Mouse (Mus musculus) stomach, embryonic 15.5 days (tissue): ENCODE data around the gene Cnnm1. TPM values are rescaled to one million over a fixed set of nuclear protein-coding genes. Genes with fewer than 3 reads are reported as not detected.
A peak's percentile ranks its signal among the peaks of the same experiment; 100 is the strongest.

Experiments
- ATAC-seq: fragments of 200-750 bp; cut with Nextera tagmentation; 2 replicates; pipeline ENCODE4 v1.8.0; 2017; ENCODE audit warnings: low read depth, moderate number of reproducible peaks, moderate TSS enrichment; ENCODE audit not compliant: insufficient read depth, low FRiP score
- H3K27ac ChIP-seq: fragments of 300-500 bp; sonication (generic); 2 replicates; pipeline ENCODE4 v1.5.1; 2015; ENCODE audit warnings: mild to moderate bottlenecking, inconsistent platforms
- H3K27me3 ChIP-seq: fragments of 300-500 bp; sonication (generic); replicated peaks from 2 replicates; pipeline ENCODE4 v1.6.1; 2015; ENCODE audit warnings: inconsistent platforms
- H3K36me3 ChIP-seq: fragments of 300-500 bp; sonication (generic); 2 replicates; pipeline ENCODE4 v1.6.1; 2015; ENCODE audit warnings: inconsistent platforms
- H3K4me1 ChIP-seq: fragments of 300-500 bp; sonication (generic); 2 replicates; pipeline ENCODE4 v1.6.1; 2015; ENCODE audit warnings: inconsistent platforms
- H3K4me2 ChIP-seq: fragments of 300-500 bp; sonication (generic); 2 replicates; pipeline ENCODE4 v1.6.1; 2015; ENCODE audit warnings: mild to moderate bottlenecking, inconsistent platforms
- H3K4me3 ChIP-seq: fragments of 300-500 bp; sonication (generic); replicated peaks from 2 replicates; pipeline ENCODE4 v1.5.1; 2015; ENCODE audit warnings: inconsistent platforms
- H3K9ac ChIP-seq: fragments of 300-500 bp; sonication (generic); 2 replicates; pipeline ENCODE4 v1.6.1; 2015; ENCODE audit warnings: inconsistent platforms
- H3K9me3 ChIP-seq: fragments of 300-500 bp; sonication (generic); 2 replicates; pipeline ENCODE4 v1.6.1; 2016; ENCODE audit warnings: inconsistent platforms
- WGBS: fragments of 180-500 bp; shearing (Covaris S2); methylation state at CpG from one replicate; pipeline ENCODE4 v1.1.7; 2015; 5-methylcytosine and 5-hydroxymethylcytosine counted together
- polyA plus RNA-seq: library from polyadenylated mRNA; unstranded; fragments of >200 nt; fragmentation: Nextera tagmentation; extraction: Ambion mirVana; gene quantifications from 2 replicates; pipeline ENCODE4 v1.2.1, GENCODE M21; 2015

Gene Cnnm1
- polyA plus RNA-seq, 1 experiment from 2014 or later, result 0.72 TPM

DNA sequence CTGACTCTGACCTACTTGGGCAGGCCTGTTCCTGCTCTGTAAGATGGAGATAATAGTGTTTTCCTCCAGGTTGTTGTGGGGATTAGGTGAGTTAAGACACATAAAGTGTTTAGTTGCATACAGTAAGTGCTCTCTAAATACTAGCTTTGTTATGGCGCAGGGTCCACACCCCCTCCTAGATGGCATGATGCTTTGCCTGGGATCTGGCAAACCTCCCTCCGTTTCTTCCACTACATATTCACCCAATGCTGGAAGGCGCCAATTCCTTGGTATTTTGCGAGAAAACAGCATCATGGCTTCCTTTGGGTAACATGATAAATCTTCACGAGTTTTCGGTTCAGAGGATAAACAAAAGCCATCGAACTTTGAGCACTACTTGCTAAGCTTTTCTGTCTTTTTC, 85.3 kb downstream of the Cnnm1 start:
- WGBS, result 83% methylated on average over 7 of the region's 7 CpGs
- no peaks in the 10 kb centered on the region for H3K9me3 ChIP-seq
- no peak overlapping the region for H3K27ac ChIP-seq
- peaks cover 14% of the 10 kb centered on the region; the same call in 1 of the 2 replicates for H3K4me1 ChIP-seq
- H3K4me3 ChIP-seq, result no peak overlapping the region
- no peak overlapping the region for H3K9ac ChIP-seq
- H3K4me2 ChIP-seq, result peak overlapping the region; percentile 75; the same call in 1 of the 2 replicates
- no peaks in the 10 kb centered on the region for H3K36me3 ChIP-seq
- H3K27me3 ChIP-seq, result no peaks in the 10 kb centered on the region
- no peak for ATAC-seq

GRCm38 (mm10) chr19:43526025-43526424, 85.8 kb downstream of the Cnnm1 start:
- H3K9ac ChIP-seq, result no peak overlapping the region
- no peak for ATAC-seq
- no peaks in the 10 kb centered on the region for H3K36me3 ChIP-seq
- H3K9me3 ChIP-seq, result no peaks in the 10 kb centered on the region
- no peak overlapping the region for H3K4me2 ChIP-seq
- no peak overlapping the region for H3K27ac ChIP-seq
- 86% methylated on average over 9 of the region's 9 CpGs for WGBS
- H3K4me1 ChIP-seq, result peaks cover 14% of the 10 kb centered on the region; the same call in 1 of the 2 replicates
- no peaks in the 10 kb centered on the region for H3K27me3 ChIP-seq
- H3K4me3 ChIP-seq, result no peak overlapping the region

DNA sequence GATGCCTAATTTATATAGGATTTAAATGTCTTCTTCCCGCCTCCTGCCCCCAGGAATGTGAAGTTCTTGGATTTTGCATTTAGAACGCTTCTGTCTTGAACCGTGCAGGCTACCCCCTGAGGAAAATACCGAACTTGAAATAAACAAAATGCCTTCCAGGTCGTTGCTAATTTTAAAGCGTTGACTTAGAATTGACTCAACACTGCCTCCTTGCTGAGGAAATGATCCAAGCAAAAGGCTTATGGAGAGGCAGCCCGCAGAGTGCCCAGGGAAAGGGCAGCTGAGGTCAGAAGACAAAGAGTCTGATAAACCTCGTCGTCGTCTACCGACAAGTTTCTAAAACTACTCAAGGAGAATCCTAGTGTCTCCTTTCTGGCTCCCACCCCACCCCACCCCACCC, 86.9 kb downstream of the Cnnm1 start:
- WGBS, result 11% methylated on average over 11 of the region's 11 CpGs
- Histone ChIP-seq H3K4me1 (peaks cover 14% of the 10 kb centered on the region; the same call in 1 of the 2 replicates), H3K27me3 (no peaks in the 10 kb centered on the region), H3K9me3 (no peaks in the 10 kb centered on the region), H3K36me3 (no peaks in the 10 kb centered on the region), H3K27ac (no peak overlapping the region), H3K4me2 (no peak overlapping the region), H3K9ac (no peak overlapping the region), H3K4me3 (no peak overlapping the region)
- no peak for ATAC-seq

DNA sequence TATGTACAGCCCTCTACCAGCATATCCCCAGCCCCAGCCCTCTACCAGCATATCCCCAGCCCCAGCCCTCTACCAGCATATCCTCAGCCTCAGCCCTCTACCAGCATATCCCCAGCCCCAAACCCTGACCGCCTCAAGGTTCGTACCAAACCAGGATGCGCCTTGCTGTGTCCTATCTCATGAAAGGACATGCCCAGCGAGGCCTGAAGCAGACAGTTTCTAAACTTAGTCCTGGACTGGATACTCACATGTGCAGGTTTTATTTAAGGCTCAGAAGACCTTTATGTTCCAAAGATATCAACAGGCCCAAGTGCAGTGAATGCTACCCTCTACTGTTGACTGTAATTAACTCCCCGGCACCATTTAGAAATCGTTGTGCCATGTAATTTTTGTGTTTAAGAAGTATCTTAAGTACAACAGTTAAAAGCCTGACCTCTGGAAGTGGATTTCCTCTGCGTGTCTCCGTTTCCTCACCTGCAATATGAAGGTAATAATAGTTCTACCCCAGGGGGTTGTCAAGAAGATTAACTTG, 87.9 kb downstream of the Cnnm1 start:
- Histone ChIP-seq H3K9ac (no peak overlapping the region), H3K27ac (no peak overlapping the region), H3K9me3 (no peaks in the 10 kb centered on the region), H3K4me2 (no peak overlapping the region), H3K36me3 (no peaks in the 10 kb centered on the region), H3K4me1 (peaks cover 14% of the 10 kb centered on the region; the same call in 1 of the 2 replicates), H3K4me3 (no peak overlapping the region), H3K27me3 (no peaks in the 10 kb centered on the region)
- WGBS, result 89% methylated on average over 8 of the region's 8 CpGs
- no peak for ATAC-seq

GRCm38 (mm10) chr19:43530197-43530770, 90.0 kb downstream of the Cnnm1 start:
- Histone ChIP-seq H3K9me3 (no peaks in the 10 kb centered on the region), H3K27ac (no peak overlapping the region), H3K9ac (no peak overlapping the region), H3K4me3 (peak overlapping the region; percentile 27; the same call in 1 of the 2 replicates), H3K4me2 (peak overlapping the region; percentile 58), H3K4me1 (0 out of 2 replicates have a peak, but pooled peaks cover 3% of the 10 kb centered on the region), H3K36me3 (no peaks in the 10 kb centered on the region), H3K27me3 (no peaks in the 10 kb centered on the region)
- peak; percentile 79 for ATAC-seq
- 1% methylated on average over 13 of the region's 13 CpGs for WGBS

- Histone ChIP-seq H3K27ac (no peak overlapping the region), H3K4me3 (no peak overlapping the region), H3K9me3 (no peaks in the 10 kb centered on the region), H3K27me3 (no peaks in the 10 kb centered on the region), H3K9ac (no peak overlapping the region), H3K4me1 (no peaks in the 10 kb centered on the region), H3K36me3 (no peaks in the 10 kb centered on the region), H3K4me2 (no peak overlapping the region)
- WGBS, result 23% methylated on average over 12 of the region's 12 CpGs
- ATAC-seq, result no peak
These were observed 90.7 kb downstream of the Cnnm1 start for GRCm38 (mm10) chr19:43530921-43531320.

GRCm38 (mm10) chr19:43535372-43535771, 95.1 kb downstream of the Cnnm1 start:
- H3K4me1 ChIP-seq, result no peaks in the 10 kb centered on the region
- no peak overlapping the region for H3K9ac ChIP-seq
- 90% methylated on average over 3 of the region's 3 CpGs for WGBS
- H3K4me3 ChIP-seq, result no peak overlapping the region
- H3K9me3 ChIP-seq, result no peaks in the 10 kb centered on the region
- ATAC-seq, result no peak
- H3K4me2 ChIP-seq, result no peak overlapping the region
- H3K36me3 ChIP-seq, result no peaks in the 10 kb centered on the region
- no peaks in the 10 kb centered on the region for H3K27me3 ChIP-seq
- no peak overlapping the region for H3K27ac ChIP-seq

GRCm38 (mm10) chr19:43546337-43547117, 106.3 kb downstream of the Cnnm1 start:
- WGBS, result 7% methylated on average over 19 of the region's 19 CpGs
- Histone ChIP-seq H3K36me3 (no peaks in the 10 kb centered on the region), H3K4me1 (0 out of 2 replicates have a peak, but pooled peaks cover 8% of the 10 kb centered on the region), H3K27me3 (peaks cover 13% of the 10 kb centered on the region; the same call in 1 of the 2 replicates), H3K4me3 (no peak overlapping the region), H3K27ac (peak overlapping the region; percentile 13; the same call in 1 of the 2 replicates), H3K9ac (no peak overlapping the region), H3K4me2 (peak overlapping the region; percentile 21), H3K9me3 (no peaks in the 10 kb centered on the region)
- ATAC-seq, result peak; percentile 53; the same call in 1 of the 2 replicates

Other genes with a start within 250 kb of the Cnnm1 start
- 6.5 and 7.0 TPM in 2 replicates for gene Hpse2, start 52.1 kb upstream of the Cnnm1 start, polyA plus RNA-seq
- gene Got1, start 84.2 kb downstream of the Cnnm1 start, polyA plus RNA-seq, result 33.7 and 35.7 TPM in 2 replicates
- 26.3 and 31.4 TPM in 2 replicates for gene Nkx2-3, start 171.9 kb downstream of the Cnnm1 start, polyA plus RNA-seq
- 15.8 and 15.9 TPM in 2 replicates for gene Slc25a28, start 234.4 kb downstream of the Cnnm1 start, polyA plus RNA-seq
- 14.5 and 20.5 TPM in 2 replicates for gene Entpd7, start 249.2 kb downstream of the Cnnm1 start, polyA plus RNA-seq